Mouse (Mus musculus) brain, embryonic 14.5 days (tissue): ENCODE measurements around the gene Kif3a. TPM values are rescaled to one million over a fixed set of nuclear protein-coding genes. Genes with fewer than 3 reads are reported as not detected.

ENCODE experiments used
- DNase-seq: peaks from one replicate; pipeline ENCODE4 v3.0.0-alpha.2; 2011; ENCODE audit warnings: low read depth
- CTCF ChIP-seq: fragments of 200-500 bp; IDR thresholded peaks from 2 replicates; pipeline ENCODE4 v1.5.1; 2012; ENCODE audit warnings: inconsistent platforms, mild to moderate bottlenecking, moderate library complexity, borderline replicate concordance; ENCODE audit not compliant: insufficient read depth, insufficient read length; ENCODE audit errors: extremely low read depth
- POLR2A ChIP-seq: fragments of 200-500 bp; IDR thresholded peaks from 2 replicates; pipeline ENCODE4 v1.6.1; 2012; ENCODE audit warnings: mild to moderate bottlenecking, inconsistent platforms, borderline replicate concordance; ENCODE audit not compliant: poor library complexity, insufficient read depth, insufficient read length, severe bottlenecking; ENCODE audit errors: extremely low read depth
- polyA plus RNA-seq: library from polyadenylated mRNA; depleted of rRNA; stranded (reverse); fragments of >200 nt; gene quantifications from 2 replicates; pipeline ENCODE4 v1.2.3, GENCODE M21; 2012

Gene Kif3a
- polyA plus RNA-seq, 1 experiment: 100 TPM

DNA sequence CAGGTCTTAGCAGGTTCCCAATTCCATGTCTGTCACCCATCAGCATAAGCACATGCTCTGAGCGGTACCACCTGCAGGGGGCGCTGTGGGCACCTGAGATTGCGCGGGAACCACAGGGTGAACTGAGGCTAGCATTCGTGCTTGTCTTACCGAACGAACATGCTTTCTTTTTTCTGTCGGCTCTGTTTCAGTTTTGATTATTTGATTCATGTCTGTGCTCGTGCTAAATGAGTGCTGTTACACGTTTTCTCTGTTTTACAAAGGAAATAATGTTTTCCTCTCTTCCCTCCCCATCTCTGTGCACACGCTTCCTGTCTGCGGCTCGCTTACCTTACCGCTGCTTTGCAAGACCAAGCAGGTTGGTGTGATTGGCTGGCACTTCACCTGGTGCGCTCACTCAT is 23.2 kb downstream of the Kif3a start:
- DNase-seq: peak; percentile 35

DNA sequence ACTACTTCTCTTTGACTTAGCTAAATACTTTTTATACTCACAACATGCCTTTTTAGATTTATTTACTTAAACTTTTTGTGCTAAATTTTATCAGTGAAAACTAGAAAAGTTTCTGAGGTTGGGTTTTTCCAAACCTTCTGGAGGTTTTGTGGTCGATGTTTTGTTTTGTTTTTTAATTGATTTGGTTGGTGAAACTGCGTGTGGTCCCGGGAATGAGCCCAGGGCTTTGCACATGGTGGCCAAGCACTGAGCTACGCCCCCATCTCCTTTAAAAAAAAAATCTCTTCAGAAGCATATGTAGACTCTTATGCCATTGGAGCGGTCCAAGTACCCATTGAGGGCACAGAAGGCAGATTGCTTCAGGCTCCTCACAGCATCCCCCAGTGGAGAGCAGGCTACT is 23.9 kb downstream of the Kif3a start:
- no peak for DNase-seq
- TF ChIP-seq CTCF (no peak), POLR2A (no peak)

More for the DNA sequence above, 23.2 kb downstream of the Kif3a start:
- TF ChIP-seq CTCF (peak; percentile 75), POLR2A (no peak)

DNA sequence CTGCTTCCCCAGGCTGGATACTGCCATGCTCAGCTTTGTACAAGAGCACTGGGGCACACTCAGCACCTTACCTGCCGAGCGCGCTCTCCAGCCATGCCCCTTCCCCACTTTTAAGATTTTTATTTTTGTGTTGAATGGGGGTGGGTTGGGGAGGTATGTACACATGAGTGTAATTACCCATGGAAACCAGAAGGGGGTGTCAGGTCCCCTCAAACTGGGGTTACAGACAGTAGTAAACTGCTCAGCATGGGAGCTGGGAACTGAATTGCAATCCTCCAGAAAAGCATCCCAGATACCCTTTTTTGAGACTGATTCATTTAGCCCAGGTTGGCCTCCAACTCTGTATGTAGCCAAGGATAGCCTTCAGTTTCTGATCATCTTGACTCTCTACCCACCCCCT is 37.8 kb downstream of the Kif3a start:
- no peak for TF ChIP-seq CTCF
- TF ChIP-seq POLR2A: no peak
- no peak for DNase-seq

DNA sequence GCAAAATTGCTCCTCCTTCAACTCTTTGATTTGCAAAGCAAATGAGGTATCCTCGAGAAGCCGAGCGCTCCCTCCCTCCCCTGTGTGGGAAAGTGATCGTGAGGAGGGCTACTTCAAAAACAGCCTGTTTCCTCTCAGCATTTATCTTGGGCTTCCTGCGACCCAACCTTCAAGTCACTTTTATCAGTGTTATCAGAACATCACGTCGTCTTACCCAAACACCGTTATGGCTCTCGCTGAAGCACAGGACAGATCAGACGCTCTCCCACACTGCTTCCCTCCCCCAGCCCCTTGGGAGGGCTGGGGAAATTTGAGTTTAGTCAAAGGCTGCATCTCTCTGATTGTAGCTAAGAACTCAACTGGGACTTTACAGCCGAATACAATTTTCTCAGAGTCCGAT is 38.4 kb downstream of the Kif3a start:
- DNase-seq: peak; percentile 39
- TF ChIP-seq POLR2A (no peak), CTCF (no peak)

DNA sequence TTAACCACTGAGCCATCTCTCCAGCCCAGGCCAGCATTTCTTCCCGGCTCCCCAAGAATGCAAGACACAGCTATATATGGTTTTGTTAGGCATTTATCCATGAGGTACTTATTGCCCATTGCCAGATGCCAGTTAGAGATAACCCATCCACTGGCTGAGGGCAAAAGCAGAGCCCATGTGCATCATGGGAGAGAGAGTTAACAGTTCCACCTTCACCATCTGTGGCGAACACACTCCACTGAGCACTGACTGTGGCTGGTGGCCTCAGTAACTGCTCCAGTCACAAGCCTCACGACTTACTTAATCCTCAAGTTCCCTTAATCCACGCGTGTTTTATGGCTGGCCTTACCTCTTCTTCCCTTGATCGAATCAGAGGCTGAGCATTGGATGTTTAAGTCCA is 42.1 kb downstream of the Kif3a start:
- no peak for TF ChIP-seq POLR2A
- no peak for TF ChIP-seq CTCF

DNA sequence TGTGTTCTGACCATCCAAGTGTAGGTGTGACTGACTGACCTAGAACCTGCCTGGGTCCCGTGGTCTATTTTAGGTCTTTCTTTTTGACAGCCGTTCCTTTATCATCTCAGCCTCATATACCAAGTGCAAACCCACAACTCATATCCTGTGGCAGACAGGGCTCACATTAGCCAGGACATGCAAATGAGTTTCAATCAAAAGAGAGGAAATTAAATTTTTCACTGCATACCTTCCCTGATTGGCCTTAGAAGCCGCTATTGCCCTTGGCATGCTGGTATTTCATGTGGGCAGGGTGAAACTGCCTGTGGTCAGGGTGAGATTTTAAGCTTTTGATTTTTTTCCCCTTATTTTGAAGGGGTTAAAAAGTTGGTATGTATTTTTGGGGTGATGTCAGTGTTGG is 42.5 kb downstream of the Kif3a start:
- no peak for DNase-seq
- TF ChIP-seq POLR2A: no peak
- no peak for TF ChIP-seq CTCF

More for the DNA sequence above, 42.1 kb downstream of the Kif3a start:
- DNase-seq: no peak

DNA sequence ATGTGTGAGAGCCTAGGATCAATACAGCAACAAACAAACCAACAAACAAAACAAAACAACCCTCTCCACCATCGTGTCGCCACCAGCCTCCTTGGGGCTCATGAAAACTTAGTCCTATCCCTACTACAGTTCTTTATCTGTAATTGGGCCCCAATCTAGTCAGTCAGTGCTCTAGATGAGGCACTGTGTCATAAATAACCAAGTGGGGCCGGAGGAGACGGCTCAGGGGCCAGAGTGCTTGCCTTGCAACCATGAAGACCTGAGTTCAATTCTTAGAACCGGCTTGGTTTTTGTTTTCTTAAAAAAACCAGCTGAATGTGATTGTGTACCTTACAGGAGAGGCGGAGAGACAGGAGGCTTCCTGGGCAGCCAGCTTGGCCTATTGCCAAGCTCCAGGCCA is 48.0 kb downstream of the Kif3a start:
- no peak for DNase-seq
- TF ChIP-seq POLR2A: no peak
- no peak for TF ChIP-seq CTCF

DNA sequence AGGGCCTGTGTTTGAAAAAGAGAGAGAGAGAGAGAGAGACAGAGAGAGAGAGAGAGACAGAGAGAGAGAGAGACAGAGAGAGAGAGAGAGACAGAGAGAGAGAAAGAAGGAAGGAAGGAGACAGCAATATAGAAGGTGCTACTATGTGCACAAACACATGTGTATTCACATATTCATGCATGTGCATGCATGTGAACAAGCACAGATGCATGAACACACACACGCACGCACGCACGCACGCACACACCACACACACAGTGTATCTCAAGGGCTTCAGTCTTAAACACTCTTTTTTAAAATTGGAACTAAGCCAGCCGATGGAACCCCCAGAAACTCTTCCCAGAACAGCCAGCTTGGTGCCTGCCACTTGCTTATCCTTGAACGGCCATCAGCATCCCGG is 48.4 kb downstream of the Kif3a start:
- TF ChIP-seq CTCF (no peak), POLR2A (no peak)
- DNase-seq: no peak

DNA sequence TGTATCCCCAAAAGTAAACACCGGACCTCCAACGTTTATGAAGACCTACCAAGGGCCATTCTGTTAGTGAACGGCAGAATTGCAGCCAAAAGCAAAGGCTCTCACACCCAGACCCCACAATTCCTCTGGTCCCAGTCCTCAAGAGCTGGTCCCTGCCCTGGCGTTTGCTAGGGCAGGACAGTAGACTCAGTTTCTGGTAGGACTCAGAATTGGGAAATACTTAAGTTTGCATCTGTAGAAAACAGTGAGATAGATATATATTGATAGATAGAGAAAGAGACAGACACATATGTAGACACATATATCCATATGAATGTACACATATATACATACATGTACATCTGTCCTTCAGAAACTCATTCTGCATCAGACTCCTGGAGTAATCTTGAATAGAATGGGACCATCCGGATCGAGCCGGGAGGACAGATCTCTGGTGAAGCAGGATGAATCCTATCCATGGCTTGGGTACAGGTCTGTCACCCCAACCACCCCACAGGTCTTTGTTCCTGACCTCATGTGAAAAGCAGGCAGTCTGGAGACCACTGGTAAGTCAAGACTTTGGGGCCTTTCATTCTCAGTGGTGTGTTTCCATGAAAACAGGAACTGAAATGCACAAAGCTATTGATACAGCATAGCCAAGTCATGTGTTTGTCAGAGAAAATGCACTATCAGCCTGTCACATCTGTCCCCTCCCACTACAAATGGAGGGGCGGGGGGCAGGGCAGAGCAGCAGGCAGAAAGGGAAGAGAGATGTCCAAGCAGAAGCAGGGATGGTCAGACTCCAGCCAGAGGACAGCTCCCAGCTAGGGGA is 49.8 kb downstream of the Kif3a start:
- DNase-seq: no peak
- TF ChIP-seq POLR2A (no peak), CTCF (no peak)

DNA sequence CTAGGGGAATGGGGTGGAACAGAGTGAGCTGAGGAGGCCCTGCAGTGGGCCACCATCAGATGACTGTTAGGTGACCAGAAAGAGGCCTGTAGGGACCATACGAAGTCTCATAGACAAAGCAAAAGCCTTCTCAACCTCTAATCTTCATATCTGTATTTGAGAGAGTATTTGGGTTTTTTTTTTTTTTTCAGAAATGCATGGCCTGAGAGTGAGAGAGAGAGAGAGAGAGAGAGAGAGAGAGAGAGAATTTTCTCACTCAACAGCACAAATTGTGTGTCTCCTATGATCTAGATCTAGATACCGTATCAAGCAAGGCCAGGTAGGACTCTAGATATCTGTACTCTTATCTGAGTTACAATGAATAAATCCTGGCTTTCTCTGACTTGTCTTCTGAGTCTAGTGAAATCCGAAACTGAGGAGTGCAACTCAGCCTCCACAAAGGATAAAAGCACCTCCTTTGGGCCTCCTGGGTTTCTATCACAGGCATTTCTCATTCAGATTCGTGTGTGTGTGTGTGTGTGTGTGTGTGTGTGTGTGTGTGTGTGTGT is 50.5 kb downstream of the Kif3a start:
- DNase-seq: no peak
- no peak for TF ChIP-seq POLR2A
- TF ChIP-seq CTCF: no peak

DNA sequence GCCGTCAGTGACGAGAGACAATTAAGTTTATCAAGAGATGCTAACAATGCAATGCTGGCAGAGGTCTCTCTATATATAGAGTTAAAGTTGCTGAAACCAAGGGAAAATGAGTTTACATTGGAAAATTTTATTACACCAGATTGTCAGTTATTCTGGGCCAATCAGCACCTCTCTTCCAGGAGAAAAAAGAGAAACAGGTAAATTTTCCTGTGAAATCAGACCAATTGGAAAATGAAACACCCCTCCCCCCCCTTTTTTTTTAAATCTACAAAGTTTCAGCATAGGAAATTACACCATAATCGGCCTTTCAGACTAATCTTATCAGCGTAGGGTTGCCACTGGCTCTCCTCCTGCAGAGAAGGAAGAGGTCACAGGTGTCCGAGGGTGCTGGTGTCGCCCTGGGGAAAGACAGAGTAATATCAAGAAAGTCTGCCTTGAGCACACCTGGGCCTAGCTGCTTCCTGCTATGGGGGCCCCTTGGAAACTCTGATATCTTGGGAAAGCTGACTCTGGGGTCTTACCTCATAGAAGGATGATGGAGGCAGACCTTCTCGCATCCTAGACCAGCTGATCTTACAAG is 51.5 kb downstream of the Kif3a start, which contains the start of gene Il4:
TSS of gene Il4 (minus strand) at position 51 of the 580 bp plus-strand sequence.
- no peak for TF ChIP-seq CTCF
- no peak for TF ChIP-seq POLR2A
- no peak for DNase-seq
